Mouse (Mus musculus) T-helper 17 cell (primary cell): Measurements from ENCODE around the gene Ubd.
"Not testable (repeated sequence)": the region's sequence is repeated elsewhere in the genome, so short reads cannot be mapped to it uniquely, and the experiment has no call there.

Source experiments
- in situ Hi-C, 2 experiments: fragments of 300-600 bp; cut with MboI, MseI; formaldehyde crosslinking; loops; 1 replicate in 1 of 2; 2 replicates in 1 of 2; pipeline ENCODE4 v1.15.1; 2025; ENCODE audit warnings: high pct_unique_total_duplicates in 2 of 2

The Ubd gene

GRCm38 (mm10) chr17:37193656-37194055 is at the start of gene Ubd:
Gene Ubd (plus strand): TSS chr17:37193892.
- in situ Hi-C loops = no loop called here

- in situ Hi-C loops = no loop called here
Observed at GRCm38 (mm10) chr17:37161394-37161793, 32.3 kb upstream of the Ubd start, which contains the start of gene Olfr93. Gene Olfr93 (minus strand): TSS chr17:37161494.

DNA sequence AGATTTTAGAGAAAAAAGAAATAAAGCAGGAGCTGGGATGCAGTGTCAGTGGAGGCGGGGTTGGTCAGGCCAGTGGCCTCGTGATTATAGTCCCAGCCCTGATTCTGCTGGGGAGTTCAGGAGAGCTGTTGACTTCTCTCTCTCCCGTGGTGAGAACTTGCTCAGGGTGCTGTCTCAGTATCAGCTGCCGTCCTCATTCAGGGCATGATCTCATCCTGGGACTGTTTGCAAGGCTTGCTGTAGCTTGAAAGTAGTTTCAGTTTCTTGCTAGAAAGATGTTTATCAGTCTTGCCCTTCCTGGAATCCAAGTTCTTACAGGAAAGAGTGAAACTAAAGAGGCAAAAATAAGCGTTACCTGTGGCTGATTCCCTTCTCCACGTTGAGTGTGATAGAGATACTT is 8.2 kb upstream of the Ubd start:
- in situ Hi-C loops = no loop called here

DNA sequence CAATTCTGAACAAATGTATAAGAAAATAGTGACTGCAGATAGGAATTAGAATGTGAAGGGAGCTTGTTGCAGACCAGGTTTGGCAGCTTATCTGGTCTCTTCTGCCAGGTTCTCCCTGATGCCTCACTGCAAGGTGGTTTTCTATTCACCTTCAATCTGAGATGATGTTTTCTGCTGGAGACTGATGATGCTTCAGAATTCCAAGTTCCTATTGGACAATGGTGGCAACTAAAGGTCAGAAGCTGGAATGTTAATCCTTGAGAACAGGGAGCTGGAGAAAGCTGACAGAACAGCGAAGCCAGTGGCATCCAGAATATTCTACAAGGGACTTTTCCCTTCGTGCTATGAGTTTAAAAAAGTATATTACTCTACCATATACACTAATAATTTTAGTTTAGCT is 3.0 kb upstream of the Ubd start:
- in situ Hi-C loops = no loop called here

DNA sequence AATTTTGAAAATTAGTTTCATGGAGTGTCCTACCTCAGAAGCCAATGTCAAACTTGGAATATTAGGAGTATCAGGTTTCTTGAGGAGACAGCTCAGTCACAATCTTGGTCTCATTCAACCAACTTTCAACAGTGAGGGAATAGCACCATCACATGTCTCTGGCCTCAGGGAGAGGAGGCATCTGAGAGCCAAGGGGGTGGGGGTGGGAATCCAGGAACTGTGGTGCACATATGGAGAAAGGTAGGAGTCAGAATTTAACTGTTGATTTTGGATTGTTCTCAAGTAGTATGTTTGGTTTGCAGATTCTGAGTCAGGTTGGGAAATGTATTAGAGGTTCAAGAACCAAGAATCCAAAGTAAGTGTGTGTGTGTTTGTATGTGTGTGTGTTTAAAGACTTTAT is 660 bp upstream of the Ubd start:
- in situ Hi-C loops = no loop called here

- in situ Hi-C loops = no loop called here
Observed at GRCm38 (mm10) chr17:37194782-37195181, 1.1 kb downstream of the Ubd start.

- in situ Hi-C loops = no loop called here
Observed at GRCm38 (mm10) chr17:37196845-37197724, 3.4 kb downstream of the Ubd start.

GRCm38 (mm10) chr17:37200894-37201293 is 7.2 kb downstream of the Ubd start, which contains the start of gene Olfr94:
Gene Olfr94 (minus strand): TSS chr17:37200994.
- in situ Hi-C loops = loop anchor here (5.0 kb wide), 3 partner anchors 114 to 309 kb away; partner anchors contain the start of genes Olfr90 (in 1 of the 2) and Trim40 (in 1 of the 2)

DNA sequence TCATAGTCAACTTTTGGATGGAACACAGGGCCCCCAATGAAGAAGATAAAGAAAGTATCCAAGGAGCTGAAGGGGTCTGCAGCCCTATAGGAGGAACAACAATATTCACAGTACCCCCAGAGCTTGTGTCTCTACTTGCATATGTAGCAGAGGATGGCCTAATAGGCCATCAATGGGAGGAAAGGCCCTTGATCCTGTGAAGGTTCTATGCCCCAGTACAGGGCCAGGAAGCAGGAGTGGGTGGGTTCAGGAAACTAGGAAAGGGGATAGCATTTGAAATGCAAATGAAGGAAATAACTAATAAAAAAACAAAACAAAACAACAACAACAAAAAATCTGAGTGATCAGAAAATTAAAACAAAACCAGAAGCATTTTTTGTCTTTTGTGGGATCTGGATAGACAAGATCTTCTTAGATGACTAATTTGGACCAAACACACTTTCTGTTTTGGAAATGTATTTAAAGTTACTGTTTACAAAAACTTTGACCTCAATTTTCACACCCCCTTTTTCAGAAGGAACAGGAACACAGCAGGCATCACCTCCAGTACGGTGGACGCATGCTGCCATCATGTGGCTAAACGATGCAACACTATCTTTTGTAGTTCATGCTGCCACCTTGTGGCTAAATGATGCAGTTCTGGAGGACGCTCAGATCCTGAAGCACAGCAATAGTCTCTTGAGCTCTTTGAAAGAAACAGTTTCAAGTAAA is 9.7 kb downstream of the Ubd start:
- in situ Hi-C loops = loop anchor here (5.0 kb wide), 3 partner anchors 116 to 311 kb away; partner anchors contain the start of genes Olfr90 (in 1 of the 2) and Trim40 (in 1 of the 2)

DNA sequence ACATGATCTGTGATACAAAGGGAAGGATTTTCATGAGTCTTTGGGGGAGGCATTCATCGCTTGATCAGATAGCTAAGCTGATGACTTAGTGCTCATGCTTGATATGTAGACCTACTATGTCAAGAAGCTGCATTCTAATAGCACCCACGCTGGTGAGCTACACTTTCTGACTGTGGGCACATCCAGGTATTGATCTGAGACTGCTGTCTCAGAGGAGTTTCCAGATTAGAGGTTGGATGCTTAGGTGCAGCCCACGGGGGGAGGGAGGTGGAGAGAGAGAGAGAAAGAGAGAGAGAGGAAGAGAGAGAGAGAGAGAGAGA is 10.2 kb downstream of the Ubd start:
- in situ Hi-C loops = loop anchor here (5.0 kb wide), 3 partner anchors 117 to 312 kb away; partner anchors contain the start of genes Olfr90 (in 1 of the 2) and Trim40 (in 1 of the 2)

DNA sequence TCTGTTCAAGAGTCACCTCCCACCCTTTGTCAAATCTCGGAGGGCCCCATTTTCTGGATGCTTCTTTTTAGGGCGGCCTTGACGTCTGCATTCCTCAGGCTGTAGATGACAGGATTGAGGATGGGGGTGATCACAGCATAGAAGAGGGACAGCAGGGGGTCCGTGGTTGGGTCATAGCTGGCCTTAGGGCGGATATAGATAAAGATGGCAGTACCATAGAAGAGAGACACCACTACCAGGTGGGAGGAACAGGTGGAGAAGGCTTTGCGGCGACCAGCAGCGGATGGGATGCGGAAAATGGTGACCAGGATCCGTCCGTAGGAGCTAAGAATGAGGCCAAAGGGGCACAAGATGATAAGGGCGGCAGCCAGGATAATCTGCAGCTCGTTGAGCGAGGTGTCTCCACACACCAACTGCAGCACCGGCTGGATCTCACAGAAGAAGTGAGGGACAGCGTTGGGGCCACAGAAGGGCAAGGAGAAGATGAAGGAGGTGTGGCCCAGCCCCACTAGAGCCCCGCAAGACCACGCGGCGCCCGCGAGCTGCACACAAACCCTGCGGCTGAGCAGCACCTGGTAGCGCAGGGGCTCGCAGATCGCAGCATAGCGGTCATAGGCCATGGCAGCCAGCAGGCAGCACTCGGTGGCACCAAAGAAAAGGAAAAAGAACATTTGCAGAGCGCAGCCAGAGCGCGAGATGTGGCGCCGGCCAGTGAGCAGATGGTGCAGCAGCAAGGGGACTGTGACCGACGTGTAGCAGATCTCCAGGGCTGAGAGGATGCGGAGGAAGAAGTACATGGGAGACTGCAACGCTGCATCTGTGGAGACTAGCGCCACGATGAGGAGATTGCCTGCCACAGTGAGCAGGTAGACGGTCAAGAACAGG is 17.4 kb downstream of the Ubd start:
- in situ Hi-C loops = no loop called here

- in situ Hi-C loops = no loop called here
Observed at GRCm38 (mm10) chr17:37213018-37213417, 19.3 kb downstream of the Ubd start, which contains the start of gene Olfr95. Gene Olfr95 (minus strand): TSS chr17:37213118.

- in situ Hi-C loops = no loop called here
Observed at GRCm38 (mm10) chr17:37218486-37218885, 24.8 kb downstream of the Ubd start.

- in situ Hi-C loops = no loop called here
Observed at GRCm38 (mm10) chr17:37219846-37220245, 26.2 kb downstream of the Ubd start, which contains the start of gene Olfr96. Gene Olfr96 (plus strand): TSS chr17:37220146.

- in situ Hi-C loops = no loop called here
Observed at GRCm38 (mm10) chr17:37221879-37222278, 28.2 kb downstream of the Ubd start.

DNA sequence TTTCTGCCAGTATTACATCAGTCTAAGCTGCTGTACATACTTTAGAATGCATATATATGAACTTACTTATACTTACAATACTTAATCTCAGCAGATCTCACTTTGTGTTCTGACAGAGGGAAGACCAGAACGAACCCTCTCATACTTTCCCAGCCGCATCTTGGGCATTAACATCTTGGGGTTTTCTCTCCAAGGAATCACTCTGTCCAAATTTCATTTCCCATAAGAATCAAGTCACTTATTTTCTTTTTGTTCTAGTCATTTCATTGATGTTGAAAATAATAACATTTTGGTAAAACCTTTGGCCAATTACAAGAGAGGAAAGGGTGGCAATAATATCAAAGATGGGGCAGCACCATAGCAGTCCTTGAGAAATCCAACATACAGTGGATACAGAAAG is 43.5 kb downstream of the Ubd start, which contains the start of gene Olfr97:
Gene Olfr97, minus strand, starts transcription at position 101 of the 400 bp plus-strand sequence.
- in situ Hi-C loops = not testable (repeated sequence)

GRCm38 (mm10) chr17:37242198-37242597 is 48.5 kb downstream of the Ubd start:
- in situ Hi-C loops = no loop called here
